Mouse (Mus musculus): ENCODE measurements around the gene Pcyox1. TPM values are rescaled to one million over a fixed set of nuclear protein-coding genes. Genes with fewer than 3 reads are reported as not detected.
A peak's percentile ranks its signal among the peaks of the same experiment; 100 is the strongest.
"Not testable (repeated sequence)": the region's sequence is repeated elsewhere in the genome, so short reads cannot be mapped to it uniquely, and the experiment has no call there.

Gene Pcyox1
- polyA plus RNA-seq, 1 experiment, result 140 TPM

GRCm38 (mm10) chr6:86360691-86361090 is 36.3 kb downstream of the Pcyox1 start:
- no peak overlapping the region for H3K27ac ChIP-seq (ENCODE audit: insufficient read depth, low read length)
- no peak overlapping the region for H3K4me3 ChIP-seq (ENCODE audit: insufficient read depth, low read length)
- no peaks in the 10 kb centered on the region for H3K4me1 ChIP-seq (ENCODE audit: control insufficient read depth, insufficient read depth, low read length)
- no peak for TF ChIP-seq POLR2A (IDR thresholded peaks at IDR 0.05; ENCODE audit: low read depth, low read length)
- TF ChIP-seq CTCF (IDR thresholded peaks at IDR 0.05; ENCODE audit: borderline replicate concordance, insufficient read depth, low read length), result no peak

DNA sequence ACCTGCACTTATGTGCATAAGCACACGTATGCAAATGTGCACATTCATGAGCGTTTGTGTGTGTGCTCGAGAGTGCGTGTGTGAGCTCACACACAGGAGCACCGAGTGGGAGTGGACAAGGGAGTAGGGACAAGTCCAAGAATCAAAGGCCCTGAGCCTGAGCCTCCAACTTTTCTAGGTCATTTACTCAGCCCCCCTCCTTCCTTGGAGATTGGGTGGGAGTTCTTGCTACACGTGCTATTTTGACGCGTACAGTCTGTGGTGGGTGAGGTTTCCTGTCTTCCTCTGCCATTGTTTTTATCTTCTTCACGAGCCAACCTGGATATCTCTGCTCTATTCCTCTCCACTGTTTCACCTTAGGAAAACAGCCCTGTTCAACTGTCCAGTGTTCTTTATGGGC is 40.0 kb downstream of the Pcyox1 start:
- no peaks in the 10 kb centered on the region for H3K4me1 ChIP-seq (ENCODE audit: control insufficient read depth, insufficient read depth, low read length)
- H3K27ac ChIP-seq (ENCODE audit: insufficient read depth, low read length), result no peak overlapping the region
- H3K4me3 ChIP-seq (ENCODE audit: insufficient read depth, low read length), result no peak overlapping the region
- no peak for TF ChIP-seq CTCF (IDR thresholded peaks at IDR 0.05; ENCODE audit: borderline replicate concordance, insufficient read depth, low read length)
- TF ChIP-seq POLR2A (IDR thresholded peaks at IDR 0.05; ENCODE audit: low read depth, low read length), result no peak

DNA sequence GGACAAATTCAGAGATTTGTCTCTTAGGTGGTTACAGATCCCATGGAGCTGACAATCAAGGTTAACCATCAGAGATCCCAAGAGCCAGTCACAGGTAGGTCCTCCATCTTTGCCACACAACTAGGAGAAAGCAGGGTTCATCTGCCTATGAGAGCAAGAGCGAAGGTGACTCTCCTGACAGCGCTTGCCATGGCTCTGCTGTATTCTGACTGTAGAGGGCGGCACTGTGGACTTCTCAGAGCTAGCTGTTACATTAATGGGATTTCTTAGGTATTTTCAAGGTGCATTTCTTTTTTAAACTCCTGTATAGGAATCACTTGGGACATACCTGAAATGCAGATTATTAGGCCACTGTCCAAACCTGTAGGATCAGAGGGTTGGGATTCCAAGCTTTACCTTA is 42.0 kb downstream of the Pcyox1 start:
- TF ChIP-seq CTCF (IDR thresholded peaks at IDR 0.05; ENCODE audit: borderline replicate concordance, insufficient read depth, low read length), result no peak
- no peak for TF ChIP-seq POLR2A (IDR thresholded peaks at IDR 0.05; ENCODE audit: low read depth, low read length)
- no peaks in the 10 kb centered on the region for H3K4me1 ChIP-seq (ENCODE audit: control insufficient read depth, insufficient read depth, low read length)
- no peak overlapping the region for H3K4me3 ChIP-seq (ENCODE audit: insufficient read depth, low read length)
- no peak overlapping the region for H3K27ac ChIP-seq (ENCODE audit: insufficient read depth, low read length)

GRCm38 (mm10) chr6:86349257-86349656 is 47.7 kb downstream of the Pcyox1 start:
- TF ChIP-seq POLR2A (IDR thresholded peaks at IDR 0.05; ENCODE audit: low read depth, low read length), result no peak
- 0 out of 2 replicates have a peak, but pooled peaks have one; percentile 16 for TF ChIP-seq CTCF (IDR thresholded peaks at IDR 0.05; ENCODE audit: borderline replicate concordance, insufficient read depth, low read length)
- Histone ChIP-seq H3K4me3 (ENCODE audit: insufficient read depth, low read length) (no peak overlapping the region), H3K4me1 (ENCODE audit: control insufficient read depth, insufficient read depth, low read length) (no peaks in the 10 kb centered on the region), H3K27ac (ENCODE audit: insufficient read depth, low read length) (no peak overlapping the region)

DNA sequence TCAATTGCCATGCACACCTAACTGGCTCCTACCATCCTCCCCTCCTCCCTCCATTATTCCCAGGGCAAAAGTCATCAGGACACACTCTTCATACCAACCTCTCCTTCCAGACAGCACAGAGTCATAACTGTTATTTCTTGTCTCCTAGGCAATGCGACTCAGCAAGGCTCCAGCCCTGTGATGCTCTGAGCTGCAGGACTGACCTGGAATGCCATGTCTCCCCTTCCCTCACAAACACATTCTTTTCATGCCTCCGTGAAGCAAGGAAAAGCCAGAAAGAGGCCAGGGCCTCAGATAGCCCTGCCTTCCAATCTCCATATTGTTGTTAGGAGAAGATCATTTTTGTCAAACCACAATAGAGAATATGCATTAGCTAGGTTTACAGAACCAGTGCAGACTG is 50.9 kb downstream of the Pcyox1 start:
- no peak overlapping the region for H3K27ac ChIP-seq (ENCODE audit: insufficient read depth, low read length)
- no peaks in the 10 kb centered on the region for H3K4me1 ChIP-seq (ENCODE audit: control insufficient read depth, insufficient read depth, low read length)
- H3K4me3 ChIP-seq (ENCODE audit: insufficient read depth, low read length), result no peak overlapping the region
- TF ChIP-seq CTCF (IDR thresholded peaks at IDR 0.05; ENCODE audit: borderline replicate concordance, insufficient read depth, low read length) (no peak), POLR2A (IDR thresholded peaks at IDR 0.05; ENCODE audit: low read depth, low read length) (no peak)

DNA sequence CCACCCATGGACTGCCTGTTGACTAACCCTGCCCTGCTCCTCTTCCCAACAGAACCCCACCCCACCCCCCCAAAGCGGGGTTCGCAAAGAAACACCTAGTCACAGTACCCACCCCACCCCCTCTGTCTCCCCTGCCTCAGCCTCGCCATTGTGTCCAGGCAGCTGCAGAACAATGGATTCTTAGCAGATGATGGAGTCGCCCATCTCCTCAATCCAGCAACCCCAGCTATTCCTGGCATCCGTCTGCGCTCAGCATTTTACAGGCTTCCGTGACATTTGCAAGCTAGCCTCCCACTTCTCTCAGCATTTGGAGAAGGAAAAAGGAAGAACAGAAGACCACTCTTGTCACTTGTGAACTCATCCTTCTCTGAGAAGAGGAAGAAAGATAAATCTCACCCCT is 53.3 kb downstream of the Pcyox1 start:
- H3K4me3 ChIP-seq (ENCODE audit: insufficient read depth, low read length), result no peak overlapping the region
- H3K4me1 ChIP-seq (ENCODE audit: control insufficient read depth, insufficient read depth, low read length), result no peaks in the 10 kb centered on the region
- TF ChIP-seq POLR2A (IDR thresholded peaks at IDR 0.05; ENCODE audit: low read depth, low read length) (no peak), CTCF (IDR thresholded peaks at IDR 0.05; ENCODE audit: borderline replicate concordance, insufficient read depth, low read length) (no peak)
- H3K27ac ChIP-seq (ENCODE audit: insufficient read depth, low read length), result no peak overlapping the region

DNA sequence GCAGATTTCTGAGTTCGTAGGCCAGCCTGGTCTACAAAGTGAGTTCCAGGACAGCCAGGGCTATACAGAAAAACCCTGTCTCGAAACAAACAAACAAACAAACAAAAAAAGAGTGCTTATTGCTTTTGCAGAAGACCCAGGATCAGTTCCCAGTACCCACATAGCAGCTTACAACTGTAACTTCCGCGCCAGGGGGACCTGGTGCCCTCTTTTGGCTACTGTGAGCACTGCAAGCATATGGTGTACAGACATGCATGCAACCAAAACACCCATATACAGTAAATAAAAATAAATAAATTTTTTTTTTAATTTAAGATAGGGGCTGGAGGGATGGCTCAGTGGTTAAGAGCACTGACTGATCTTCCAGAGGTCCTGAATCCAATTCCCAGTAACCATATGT is 60.6 kb downstream of the Pcyox1 start:
- H3K4me1 ChIP-seq (ENCODE audit: control insufficient read depth, insufficient read depth, low read length); H3K4me3 ChIP-seq (ENCODE audit: insufficient read depth, low read length); H3K27ac ChIP-seq (ENCODE audit: insufficient read depth, low read length): not testable (repeated sequence)

Other genes starting within 250 kb of the Pcyox1 start
- 0.42 and 0.85 TPM in 2 replicates for gene Tgfa, start 201.9 kb downstream of the Pcyox1 start, polyA plus RNA-seq (2011; ENCODE audit: insufficient read length, low read depth, missing spikeins)
- gene Fam136a, start 31.5 kb downstream of the Pcyox1 start, polyA plus RNA-seq (2011; ENCODE audit: insufficient read length, low read depth, missing spikeins), result 27.5 and 31.9 TPM in 2 replicates
- gene Snrpg, start 25.9 kb downstream of the Pcyox1 start, polyA plus RNA-seq (2011; ENCODE audit: insufficient read length, low read depth, missing spikeins), result 141 and 203 TPM in 2 replicates
- 92.6 and 133 TPM in 2 replicates for gene Tia1, start 7.1 kb upstream of the Pcyox1 start, polyA plus RNA-seq (2011; ENCODE audit: insufficient read length, low read depth, missing spikeins)
- gene Gm44790, start 29.5 kb upstream of the Pcyox1 start, polyA plus RNA-seq (2011; ENCODE audit: insufficient read length, low read depth, missing spikeins), result not detected in 2 replicates
- 9.6 and 9.7 TPM in 2 replicates for gene C87436, start 41.2 kb upstream of the Pcyox1 start, polyA plus RNA-seq (2011; ENCODE audit: insufficient read length, low read depth, missing spikeins)
- 176 and 186 TPM in 2 replicates for gene Pcbp1, start 129.2 kb upstream of the Pcyox1 start, polyA plus RNA-seq (2011; ENCODE audit: insufficient read length, low read depth, missing spikeins)
- gene Asprv1, start 231.0 kb upstream of the Pcyox1 start, polyA plus RNA-seq (2011; ENCODE audit: insufficient read length, low read depth, missing spikeins), result not detected in 2 replicates

Data from embryonic fibroblast, embryonic 13.5 days (primary cell).